Mouse (Mus musculus) testis, adult 2 months (tissue): ENCODE results near the gene Limk1. TPM values are rescaled to one million over a fixed set of nuclear protein-coding genes. Genes with fewer than 3 reads are reported as not detected.
A peak's percentile ranks its signal among the peaks of the same experiment; 100 is the strongest.

Experiments
- H3K27ac ChIP-seq: fragments of 200-500 bp; 2 replicates; pipeline ENCODE4 v1.5.1; 2012; ENCODE audit warnings: low read depth, low read length; ENCODE audit not compliant: control insufficient read depth, insufficient read depth
- H3K27me3 ChIP-seq: fragments of 200-500 bp; 2 replicates; pipeline ENCODE4 v1.6.1; 2012; ENCODE audit warnings: mild to moderate bottlenecking, low read length, moderate library complexity; ENCODE audit not compliant: control insufficient read depth, insufficient read depth
- H3K36me3 ChIP-seq: fragments of 200-500 bp; 2 replicates; pipeline ENCODE4 v1.6.1; 2012; ENCODE audit warnings: mild to moderate bottlenecking, low read length; ENCODE audit not compliant: control insufficient read depth, insufficient read depth
- H3K4me1 ChIP-seq: fragments of 200-500 bp; 2 replicates; pipeline ENCODE4 v1.6.1; 2012; ENCODE audit warnings: low read length; ENCODE audit not compliant: control insufficient read depth, insufficient read depth
- H3K4me3 ChIP-seq: fragments of 200-500 bp; 2 replicates; pipeline ENCODE4 v1.5.1; 2012; ENCODE audit warnings: low read depth, mild to moderate bottlenecking, low read length, moderate library complexity, mixed read lengths; ENCODE audit not compliant: control insufficient read depth
- CTCF ChIP-seq: fragments of 200-500 bp; IDR thresholded peaks from 2 replicates; pipeline ENCODE4 v1.5.1; 2012; ENCODE audit warnings: low read depth, mild to moderate bottlenecking, inconsistent platforms, low read length, moderate library complexity; ENCODE audit not compliant: control insufficient read depth, insufficient read depth, insufficient replicate concordance
- POLR2A ChIP-seq: fragments of 200-500 bp; IDR thresholded peaks from 2 replicates; pipeline ENCODE4 v1.6.1; 2012; ENCODE audit warnings: low read depth, mild to moderate bottlenecking, inconsistent platforms, low read length, moderate library complexity; ENCODE audit not compliant: control insufficient read depth
- polyA plus RNA-seq: library from polyadenylated mRNA; depleted of rRNA; stranded (reverse); fragments of >200 nt; gene quantifications from 2 replicates; pipeline ENCODE4 v1.2.3, GENCODE M21; 2012

Limk1 gene
- polyA plus RNA-seq, 1 experiment, result 16.3 TPM

GRCm38 (mm10) chr5:134688718-134689284, 403 bp upstream of the Limk1 start:
- TF ChIP-seq POLR2A (no peak), CTCF (no peak; the same call in 1 of the 2 replicates)
- Histone ChIP-seq H3K27me3 (no peaks in the 10 kb centered on the region), H3K4me1 (peaks cover 10% of the 10 kb centered on the region), H3K4me3 (peak overlapping the region; percentile 86), H3K36me3 (no peaks in the 10 kb centered on the region), H3K27ac (peak overlapping the region; percentile 73)

DNA sequence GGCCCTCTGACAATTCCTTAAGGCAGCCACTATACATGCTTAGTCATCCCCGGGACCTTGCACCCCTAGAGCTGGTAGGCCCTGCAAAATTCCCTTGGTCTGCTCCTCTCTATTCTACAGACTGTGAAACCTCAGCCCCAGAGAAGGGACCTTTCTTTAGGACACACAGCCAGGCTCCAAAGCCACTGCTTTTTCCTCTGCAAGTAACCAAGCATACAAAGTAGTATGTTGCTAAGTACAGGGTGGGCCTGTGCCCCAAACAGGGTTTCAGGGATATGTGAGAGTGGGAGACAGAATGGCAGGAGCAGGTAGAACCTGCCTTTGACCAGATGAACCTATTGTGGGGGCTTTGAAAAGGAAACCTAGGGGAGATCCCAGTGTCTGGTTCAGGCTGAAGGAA, 1.2 kb downstream of the Limk1 start:
- no peak overlapping the region for H3K27ac ChIP-seq
- no peak overlapping the region; the same call in 1 of the 2 replicates for H3K4me3 ChIP-seq
- no peak for TF ChIP-seq POLR2A
- TF ChIP-seq CTCF, result no peak
- peaks cover 10% of the 10 kb centered on the region for H3K4me1 ChIP-seq
- H3K36me3 ChIP-seq, result no peaks in the 10 kb centered on the region
- H3K27me3 ChIP-seq, result no peaks in the 10 kb centered on the region

DNA sequence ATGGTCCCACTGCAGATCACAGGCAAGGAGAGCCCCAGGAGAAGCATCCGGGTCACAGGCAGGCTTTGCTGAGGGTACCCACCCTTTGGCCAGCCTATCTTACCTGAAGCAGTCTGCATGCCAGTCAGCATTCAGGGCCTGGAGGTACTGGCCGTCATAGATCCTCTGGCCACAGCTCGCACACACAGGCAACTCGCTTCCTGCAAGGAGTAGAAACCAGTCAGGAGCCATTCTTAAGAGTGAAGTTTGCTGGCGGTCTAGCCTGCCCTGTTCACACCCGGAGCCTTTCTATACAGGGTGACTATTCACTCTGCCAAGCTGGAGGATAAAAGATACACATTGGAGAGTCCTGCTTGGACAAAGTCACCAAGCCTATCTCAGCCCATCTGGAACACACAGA, 1.9 kb downstream of the Limk1 start:
- Histone ChIP-seq H3K4me3 (no peak overlapping the region), H3K27ac (no peak overlapping the region), H3K36me3 (no peaks in the 10 kb centered on the region), H3K4me1 (peaks cover 10% of the 10 kb centered on the region), H3K27me3 (no peaks in the 10 kb centered on the region)
- TF ChIP-seq CTCF (no peak), POLR2A (no peak)

- Histone ChIP-seq H3K27ac (no peak overlapping the region), H3K36me3 (no peaks in the 10 kb centered on the region), H3K4me3 (no peak overlapping the region), H3K4me1 (peaks cover 10% of the 10 kb centered on the region), H3K27me3 (no peaks in the 10 kb centered on the region)
- TF ChIP-seq POLR2A, result no peak
- no peak for TF ChIP-seq CTCF
Measured at GRCm38 (mm10) chr5:134684398-134684797, 4.0 kb downstream of the Limk1 start.

DNA sequence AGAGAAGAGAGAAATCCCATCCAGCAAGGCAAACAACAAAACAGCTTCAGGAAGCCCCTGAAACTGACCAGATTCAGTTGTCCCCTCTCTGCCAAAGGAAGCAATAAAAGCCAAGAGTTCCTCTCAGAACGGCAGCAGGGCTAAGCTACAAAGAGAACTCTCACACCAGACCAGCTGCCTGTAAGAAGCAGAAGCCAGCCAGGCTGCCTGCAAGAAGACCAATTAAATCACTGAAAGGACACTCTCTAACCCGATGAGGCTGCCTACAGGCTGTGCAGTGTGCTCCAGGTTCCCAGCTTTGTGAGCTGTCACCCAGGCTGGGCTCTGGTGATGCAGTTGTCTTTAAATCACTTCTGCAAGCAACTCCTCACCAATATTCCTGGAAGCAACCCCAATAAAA, 4.6 kb downstream of the Limk1 start:
- H3K4me1 ChIP-seq, result peaks cover 10% of the 10 kb centered on the region
- no peak for TF ChIP-seq CTCF
- no peak for TF ChIP-seq POLR2A
- H3K27ac ChIP-seq, result no peak overlapping the region
- no peaks in the 10 kb centered on the region for H3K36me3 ChIP-seq
- no peaks in the 10 kb centered on the region for H3K27me3 ChIP-seq
- no peak overlapping the region for H3K4me3 ChIP-seq

GRCm38 (mm10) chr5:134680238-134680637, 8.2 kb downstream of the Limk1 start:
- Histone ChIP-seq H3K4me1 (no peaks in the 10 kb centered on the region), H3K27me3 (no peaks in the 10 kb centered on the region), H3K36me3 (no peaks in the 10 kb centered on the region), H3K27ac (no peak overlapping the region), H3K4me3 (no peak overlapping the region)
- TF ChIP-seq CTCF (no peak), POLR2A (no peak)

DNA sequence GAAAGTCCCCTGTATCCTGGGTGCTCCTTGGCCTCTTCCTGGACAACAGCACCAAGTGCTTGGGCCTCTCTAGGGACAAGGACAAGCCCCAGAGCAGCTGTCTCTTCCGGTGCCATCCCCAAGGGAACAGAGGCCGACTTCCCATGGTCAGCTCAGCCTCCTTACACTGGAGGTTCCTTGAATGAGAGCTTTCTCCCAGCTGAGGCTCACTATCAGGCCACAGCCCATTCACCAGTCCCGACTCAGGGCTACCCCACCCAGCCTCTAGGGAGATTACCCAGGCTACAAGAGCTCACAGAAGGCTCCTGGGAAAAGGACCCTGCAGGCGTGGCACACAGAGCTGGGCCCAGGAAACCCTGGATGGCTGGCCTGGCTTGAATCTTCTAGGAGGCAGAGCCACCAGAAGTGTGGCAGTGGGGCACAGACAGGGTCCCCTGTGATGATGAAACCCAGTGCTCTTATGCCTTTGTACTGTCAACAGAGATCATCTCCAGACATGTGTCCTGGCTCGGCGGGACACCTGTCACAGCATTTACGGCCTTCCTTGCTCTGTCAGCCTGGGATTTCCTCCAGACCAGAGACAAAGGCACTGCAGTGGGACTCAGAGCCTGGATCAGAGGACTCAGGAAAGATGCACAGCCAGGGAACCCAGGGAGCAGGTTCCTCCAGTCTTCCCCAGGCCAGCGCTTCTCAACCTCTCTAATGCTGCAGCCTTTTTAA, 9.4 kb downstream of the Limk1 start:
- Histone ChIP-seq H3K4me3 (no peak overlapping the region), H3K4me1 (no peaks in the 10 kb centered on the region), H3K36me3 (no peaks in the 10 kb centered on the region), H3K27me3 (no peaks in the 10 kb centered on the region), H3K27ac (no peak overlapping the region)
- no peak for TF ChIP-seq CTCF
- TF ChIP-seq POLR2A, result no peak
